Mouse (Mus musculus): ENCODE data around the gene Tlk1.

Tlk1 gene

GRCm38 (mm10) chr2:70825371-70826051 is at the start of gene Tlk1:
Tlk1 (minus strand) TSS chr2:70825728.
- peak; percentile 92 for DNase-seq

DNA sequence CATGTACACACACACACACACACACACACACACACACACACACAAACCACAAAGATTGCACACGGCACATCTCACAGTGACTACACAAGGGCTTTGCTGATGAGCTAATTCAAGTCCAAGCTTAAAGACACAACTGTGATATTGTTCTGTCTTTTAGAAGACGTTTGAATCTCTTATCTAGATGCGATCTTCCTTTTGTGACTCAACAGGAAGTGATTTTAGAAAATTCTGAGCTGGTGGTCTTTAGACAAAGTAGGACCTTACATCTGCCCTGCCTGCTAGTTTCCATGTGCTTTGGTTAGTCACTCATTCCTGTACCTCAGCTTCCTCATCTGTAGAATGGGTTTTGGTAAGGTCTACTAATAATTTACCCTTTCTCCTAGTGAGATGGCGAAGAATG is 49.6 kb upstream of the Tlk1 start:
- no peak for DNase-seq

- DNase-seq: no peak
These were observed 47.6 kb upstream of the Tlk1 start for GRCm38 (mm10) chr2:70873168-70873567.

DNA sequence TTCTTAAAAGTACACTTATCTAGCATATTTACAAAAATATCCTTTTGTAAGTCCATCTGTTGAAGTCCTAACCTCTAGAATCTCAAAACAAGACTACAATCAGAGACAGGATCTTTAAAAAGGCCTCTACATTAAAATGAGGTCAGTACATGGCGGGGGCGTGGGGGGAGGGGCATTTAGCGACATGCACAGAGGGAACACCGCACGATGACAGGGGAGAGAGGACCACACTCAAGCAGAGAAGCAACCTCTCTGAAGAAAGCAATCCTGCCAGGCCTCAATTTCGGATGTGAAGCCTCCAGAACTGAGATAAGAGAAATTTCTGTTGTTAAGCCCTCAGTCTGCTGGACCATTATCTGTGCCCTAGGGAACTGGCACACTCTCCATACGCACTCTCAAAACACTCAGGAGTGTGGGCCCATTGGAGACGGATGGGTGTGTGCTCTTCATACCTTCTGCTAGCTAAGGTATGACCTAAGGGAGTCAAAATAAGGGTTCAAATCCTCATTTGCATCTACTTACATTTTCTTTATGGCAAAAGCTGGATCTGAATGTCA is 46.0 kb upstream of the Tlk1 start:
- peak; percentile 10 for DNase-seq

DNA sequence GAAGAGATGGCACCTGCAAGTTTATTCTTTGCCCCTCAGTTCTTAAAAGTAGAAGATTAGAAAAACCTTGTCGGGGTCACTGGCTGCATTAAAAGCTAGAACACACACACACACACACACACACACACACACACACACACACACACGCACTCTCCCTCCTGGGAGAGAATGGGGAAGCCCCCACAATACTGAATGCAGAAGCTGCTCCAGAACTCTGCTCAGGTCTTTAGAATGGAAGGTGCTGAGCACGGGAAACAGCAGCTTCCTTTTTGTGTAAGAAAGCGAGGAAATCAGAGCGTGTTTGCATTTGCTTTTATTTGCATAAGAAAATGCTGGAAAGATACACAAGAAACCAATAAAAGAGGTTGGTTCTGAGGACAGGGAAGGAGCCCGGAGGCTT is 45.3 kb upstream of the Tlk1 start:
- DNase-seq: no peak

- no peak for DNase-seq
These were observed 43.6 kb upstream of the Tlk1 start for GRCm38 (mm10) chr2:70869116-70869515.

- DNase-seq: no peak
These were observed 41.7 kb upstream of the Tlk1 start for GRCm38 (mm10) chr2:70867231-70867630.

GRCm38 (mm10) chr2:70862881-70863280 is 37.4 kb upstream of the Tlk1 start:
- no peak for DNase-seq

DNA sequence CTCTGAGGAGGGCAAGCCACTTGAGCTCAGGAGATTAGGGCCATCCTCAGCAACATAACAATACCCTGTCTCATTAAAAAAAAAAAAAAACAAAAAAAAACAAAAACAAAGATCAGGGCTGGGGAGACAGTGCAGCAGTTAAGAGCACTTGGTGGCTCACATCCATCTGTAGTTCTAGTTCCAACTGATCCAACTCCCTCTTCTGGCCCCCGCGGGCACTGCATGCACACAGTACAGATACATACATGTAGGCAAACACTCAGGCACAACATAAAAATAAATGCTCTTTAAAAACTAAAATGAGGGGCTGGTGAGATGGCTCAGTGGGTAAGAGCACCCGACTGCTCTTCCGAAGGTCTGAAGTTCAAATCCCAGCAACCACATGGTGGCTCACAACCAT is 34.2 kb upstream of the Tlk1 start:
- DNase-seq: peak; percentile 50

DNA sequence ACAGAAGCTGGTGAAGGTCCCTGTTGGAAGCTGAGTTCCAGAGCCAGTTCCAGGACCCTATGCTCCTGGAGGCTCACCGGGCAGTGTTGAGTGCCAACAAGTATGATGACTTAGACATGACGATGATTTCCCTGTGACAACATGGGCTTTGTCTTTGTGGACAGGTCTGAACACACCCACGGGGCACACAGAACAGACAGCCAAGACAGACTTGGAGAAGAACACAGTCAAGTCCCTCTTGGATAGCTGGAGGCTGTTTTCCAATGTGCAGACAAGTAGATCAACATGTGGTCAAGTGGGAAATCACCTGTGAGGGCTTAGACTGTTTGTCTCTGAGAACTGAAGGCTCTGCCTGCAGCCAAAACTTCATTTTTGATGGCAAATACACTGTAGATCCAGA is 31.4 kb upstream of the Tlk1 start:
- no peak for DNase-seq

DNA sequence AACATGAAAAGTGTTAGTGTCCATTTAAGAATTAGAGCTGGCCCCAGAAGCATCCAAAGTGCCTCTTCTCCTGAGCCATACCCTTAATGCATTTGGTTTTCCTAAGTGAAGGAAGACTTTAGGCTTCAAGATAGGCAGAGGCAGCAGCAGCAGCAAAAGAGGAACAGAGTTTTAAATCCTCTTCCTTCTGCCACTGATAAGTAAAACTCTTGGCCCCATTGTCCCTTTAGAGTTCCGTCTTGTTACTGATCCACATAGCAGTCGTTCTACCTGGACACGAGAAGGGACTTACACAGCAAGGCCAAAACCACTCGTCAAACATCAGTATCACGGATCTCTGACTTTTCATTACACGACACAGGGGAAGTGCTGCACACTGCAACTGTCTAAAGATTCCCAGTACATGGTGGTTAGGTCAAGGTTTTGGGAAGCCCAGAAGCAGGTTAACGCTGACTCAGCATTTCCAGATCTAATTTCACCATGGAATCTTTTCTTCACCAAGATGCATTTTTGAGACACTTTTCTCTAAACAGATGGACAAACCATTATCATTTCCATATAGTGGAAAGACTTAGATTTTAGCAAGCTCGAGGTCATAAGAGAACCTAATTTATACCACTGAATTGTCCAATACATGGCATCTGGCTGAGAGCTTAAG is 28.8 kb upstream of the Tlk1 start:
- DNase-seq: no peak

DNA sequence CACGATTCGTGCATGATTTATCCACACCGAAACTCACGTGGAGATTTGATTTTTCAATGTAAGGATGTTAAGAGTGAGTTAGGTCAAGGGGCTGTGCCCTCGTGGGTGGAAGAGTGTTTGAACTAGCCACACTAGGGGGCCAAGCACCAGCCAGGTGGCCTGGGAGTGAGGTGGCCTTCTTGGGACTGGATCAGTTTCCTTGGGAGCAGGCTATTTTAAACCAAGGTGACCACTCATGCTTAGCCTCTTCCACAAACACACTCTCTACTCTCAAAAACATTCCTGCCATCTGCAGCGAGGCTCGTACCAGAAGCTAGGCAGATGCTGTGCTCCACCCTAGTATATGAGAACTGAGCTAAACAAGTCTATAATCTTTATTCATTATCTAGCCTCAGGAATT is 27.8 kb upstream of the Tlk1 start:
- DNase-seq: no peak

DNA sequence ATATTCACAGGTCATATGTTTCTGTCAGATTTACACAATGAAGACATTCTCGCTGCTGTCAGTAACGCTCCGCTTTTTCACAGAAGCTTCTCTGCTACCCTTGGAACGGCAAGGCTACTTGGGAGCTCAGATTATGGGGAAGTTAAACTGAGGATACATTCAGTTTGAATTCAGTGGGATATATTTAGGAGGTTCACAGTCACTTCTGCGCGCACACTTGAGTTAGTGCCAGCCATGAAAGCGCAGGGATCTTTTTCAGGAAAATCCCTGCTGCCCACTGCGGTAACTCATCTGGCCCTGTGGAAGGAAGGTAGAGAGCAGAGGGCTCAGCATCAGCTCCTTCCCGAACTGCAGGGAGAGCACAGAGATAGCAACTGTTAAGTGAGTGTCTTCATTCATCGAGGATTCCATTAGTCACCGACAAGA is 27.3 kb upstream of the Tlk1 start:
- no peak for DNase-seq

GRCm38 (mm10) chr2:70852186-70852795 is 26.8 kb upstream of the Tlk1 start:
- DNase-seq: no peak

DNA sequence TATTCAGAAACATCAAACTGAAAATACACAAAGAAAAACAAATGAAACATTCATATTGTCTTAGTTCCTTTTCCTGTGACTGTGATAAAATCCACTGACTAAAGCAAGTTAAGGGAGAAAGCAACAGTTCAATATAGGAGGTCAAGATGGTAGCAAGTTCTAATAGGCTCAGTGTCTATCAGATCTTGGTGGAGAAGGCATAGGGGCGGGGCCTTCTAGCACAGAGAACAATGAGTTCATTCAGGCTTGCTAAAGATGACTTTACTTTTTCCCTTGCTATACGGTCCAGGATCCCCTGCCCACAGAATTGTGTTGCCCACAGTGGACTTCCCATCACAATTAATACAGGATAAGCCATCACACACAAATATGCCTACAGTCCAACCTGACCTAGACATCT is 20.3 kb upstream of the Tlk1 start:
- no peak for DNase-seq

GRCm38 (mm10) chr2:70844694-70845395 is 19.3 kb upstream of the Tlk1 start:
- no peak for DNase-seq

DNA sequence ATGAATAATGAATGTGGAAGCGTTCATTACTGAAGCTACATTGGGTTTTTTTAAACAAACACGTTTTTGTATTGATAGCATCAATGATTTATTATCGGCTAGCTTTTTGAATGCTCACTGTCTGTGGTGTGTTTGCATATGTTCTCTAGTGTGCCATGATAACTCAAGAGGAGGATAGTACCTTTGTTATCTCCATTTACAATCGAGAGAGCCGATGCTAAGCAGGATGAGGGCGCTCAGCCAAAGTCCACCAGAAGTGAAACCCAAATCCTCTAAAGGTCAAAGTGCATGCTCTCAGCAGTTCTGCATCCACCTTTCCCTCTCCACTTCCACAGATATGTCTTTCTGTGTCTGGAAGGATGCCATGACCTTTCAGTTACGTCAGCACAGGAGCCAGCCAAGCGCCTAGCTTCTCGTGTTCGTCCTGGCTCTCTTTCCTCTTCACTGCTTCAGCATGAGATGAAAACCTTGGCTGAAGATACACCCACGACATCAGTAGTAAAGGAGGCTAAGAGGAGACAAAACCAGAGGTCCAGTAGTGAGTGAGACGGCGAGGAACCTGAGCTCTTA is 16.6 kb upstream of the Tlk1 start:
- no peak for DNase-seq

- peak; percentile 65 for DNase-seq
These were observed 13.1 kb upstream of the Tlk1 start for GRCm38 (mm10) chr2:70838536-70839216.

DNA sequence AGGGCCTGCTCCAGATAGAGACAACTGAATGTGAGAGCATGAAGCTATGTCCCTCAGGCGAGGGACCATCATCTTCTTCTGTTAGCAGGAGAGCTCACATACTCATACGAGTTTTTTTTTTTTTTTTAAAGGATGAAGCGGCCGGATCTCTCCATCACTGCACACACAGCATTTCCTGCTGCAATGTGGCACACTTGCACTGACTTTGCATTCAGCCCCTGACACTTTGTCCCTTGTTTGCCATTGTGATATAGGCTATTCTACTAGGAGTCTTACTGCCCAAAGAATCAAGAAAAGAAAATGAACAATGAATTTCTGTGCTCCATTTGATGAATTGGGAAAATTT is 10.8 kb upstream of the Tlk1 start:
- no peak for DNase-seq

DNA sequence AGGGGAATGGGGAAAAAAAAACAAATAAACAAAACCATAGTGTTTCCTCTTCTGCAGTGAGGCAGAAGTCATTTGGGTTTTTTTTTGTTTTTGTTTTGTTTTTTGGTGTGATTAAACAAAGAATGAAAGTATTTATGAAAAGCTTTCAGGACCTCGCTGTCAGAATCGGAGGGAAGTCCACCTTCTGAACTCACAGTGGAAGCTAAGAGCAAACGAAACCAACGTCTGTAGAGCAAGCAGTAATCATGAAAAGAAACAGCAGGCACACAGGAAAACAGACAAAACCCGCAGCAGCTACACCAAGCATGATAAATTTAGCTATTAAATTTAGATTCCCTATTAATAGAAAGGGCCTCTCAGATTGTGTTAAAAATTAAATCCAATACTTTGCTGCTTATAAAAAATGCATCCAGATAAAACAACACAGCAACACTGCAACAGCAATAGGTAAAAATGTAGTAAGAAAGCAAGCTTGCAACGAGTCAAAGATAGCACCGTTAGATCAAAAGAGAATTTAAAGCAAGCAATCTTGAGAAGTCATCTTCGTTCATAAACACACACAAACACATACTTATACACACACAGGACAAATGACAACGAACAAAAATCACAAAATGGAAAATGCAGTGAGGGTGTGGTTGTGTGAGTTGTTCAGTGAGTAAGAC is 10.2 kb upstream of the Tlk1 start:
- no peak for DNase-seq

DNA sequence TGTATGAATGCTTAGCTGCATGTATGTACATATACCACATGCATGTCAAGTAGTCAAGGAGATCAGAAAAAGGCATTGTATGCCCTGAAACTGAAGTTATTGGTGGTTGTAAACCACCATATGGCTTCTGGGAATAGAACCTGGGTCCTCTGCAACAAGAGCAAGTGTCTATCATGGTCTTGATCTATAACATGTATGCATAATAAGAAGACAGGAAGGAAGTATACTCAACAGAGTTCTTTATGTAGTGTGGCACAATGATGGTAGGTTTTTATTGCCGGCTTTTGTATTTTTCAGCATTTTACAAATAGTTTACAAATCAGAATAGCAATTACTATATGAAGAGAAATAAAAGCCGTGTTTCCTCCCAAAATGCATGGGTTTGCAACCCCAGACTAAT is 9.7 kb upstream of the Tlk1 start:
- DNase-seq: no peak

GRCm38 (mm10) chr2:70833261-70833660 is 7.7 kb upstream of the Tlk1 start:
- DNase-seq: no peak

Data from liver (tissue).